Mouse (Mus musculus) liver, embryonic 11.5 days (tissue): ENCODE data around the gene Unc45a. TPM values are rescaled to one million over a fixed set of nuclear protein-coding genes. Genes with fewer than 3 reads are reported as not detected.

Experiments
- ATAC-seq: fragments of 200-750 bp; cut with Nextera tagmentation; replicated peaks from 2 replicates; pipeline ENCODE4 v1.8.0; 2017; ENCODE audit warnings: moderate number of reproducible peaks, mild to moderate bottlenecking, moderate TSS enrichment, moderate library complexity; ENCODE audit not compliant: low FRiP score
- DNase-seq: peaks from one replicate; pipeline ENCODE4 v3.0.0-alpha.2; 2017; ENCODE audit warnings: low spot score
- H3K27ac ChIP-seq: fragments of 300-500 bp; sonication (generic); 2 replicates; pipeline ENCODE4 v1.5.1; 2014; ENCODE audit warnings: mild to moderate bottlenecking, low read depth, low read length, control low read depth
- H3K27me3 ChIP-seq: fragments of 300-500 bp; sonication (generic); replicated peaks from 2 replicates; pipeline ENCODE4 v1.6.1; 2014; ENCODE audit warnings: low read length, mixed read lengths; ENCODE audit not compliant: control insufficient read depth, insufficient read depth
- H3K36me3 ChIP-seq: fragments of 300-500 bp; sonication (generic); 2 replicates; pipeline ENCODE4 v1.6.1; 2014; ENCODE audit warnings: mild to moderate bottlenecking, low read length, moderate library complexity, mixed read lengths; ENCODE audit not compliant: control insufficient read depth, insufficient read depth
- H3K4me1 ChIP-seq: fragments of 300-500 bp; sonication (generic); replicated peaks from 2 replicates; pipeline ENCODE4 v1.6.1; 2014; ENCODE audit warnings: low read length, mixed read lengths; ENCODE audit not compliant: control insufficient read depth, insufficient read depth
- H3K4me2 ChIP-seq: fragments of 300-500 bp; sonication (generic); 2 replicates; pipeline ENCODE4 v1.6.1; 2014; ENCODE audit warnings: mild to moderate bottlenecking, control low read depth, moderate library complexity
- H3K4me3 ChIP-seq: fragments of 300-500 bp; sonication (generic); 2 replicates; pipeline ENCODE4 v1.5.1; 2014; ENCODE audit warnings: low read depth, low read length, control low read depth
- H3K9ac ChIP-seq: fragments of 300-500 bp; sonication (generic); 2 replicates; pipeline ENCODE4 v1.6.1; 2014; ENCODE audit warnings: low read depth, low read length, control low read depth
- H3K9me3 ChIP-seq: fragments of 300-500 bp; sonication (generic); 2 replicates; pipeline ENCODE4 v1.6.1; 2016; ENCODE audit warnings: low read length, inconsistent platforms, mixed read lengths; ENCODE audit not compliant: control insufficient read depth
- WGBS: fragments of 180-500 bp; shearing (Covaris S2); extraction: QIAGEN DNeasy Blood & Tissue Kit; methylation state at CpG from one replicate; pipeline ENCODE4 v1.1.7; 2014; 5-methylcytosine and 5-hydroxymethylcytosine counted together
- polyA plus RNA-seq: library from polyadenylated mRNA; unstranded; fragments of >200 nt; fragmentation: Nextera tagmentation; extraction: Ambion mirVana; gene quantifications from 2 replicates; pipeline ENCODE4 v1.2.1, GENCODE M21; 2014

Gene Unc45a
- polyA plus RNA-seq, 1 experiment from 2014 or later: 24.0 TPM

GRCm38 (mm10) chr7:80276374-80276773 lies 64.4 kb downstream of the Unc45a start:
- Histone ChIP-seq H3K27ac (no peak overlapping the region), H3K36me3 (peaks cover 48% of the 10 kb centered on the region), H3K27me3 (no peaks in the 10 kb centered on the region), H3K4me1 (no peaks in the 10 kb centered on the region), H3K9me3 (peaks cover 4% of the 10 kb centered on the region; the same call in 1 of the 2 replicates), H3K4me3 (no peak overlapping the region), H3K4me2 (no peak overlapping the region), H3K9ac (no peak overlapping the region)
- WGBS: 72% methylated on average over 4 of the region's 4 CpGs
- no peak for ATAC-seq
- no peak for DNase-seq

Other genes with a start within 250 kb of the Unc45a start
- 259 and 268 TPM in 2 replicates for gene Idh2, start 225.6 kb downstream of the Unc45a start, polyA plus RNA-seq
- 11.7 and 12.9 TPM in 2 replicates for gene Sema4b, start 154.2 kb downstream of the Unc45a start, polyA plus RNA-seq
- gene Cib1, start 108.2 kb downstream of the Unc45a start, polyA plus RNA-seq: 113 and 114 TPM in 2 replicates
- gene Gdpgp1, start 108.1 kb downstream of the Unc45a start, polyA plus RNA-seq: 6.5 and 7.4 TPM in 2 replicates
- 0.52 and 1.6 TPM in 2 replicates for gene Ttll13, start 94.6 kb downstream of the Unc45a start, polyA plus RNA-seq
- gene Ngrn, start 79.8 kb downstream of the Unc45a start, polyA plus RNA-seq: 55.1 and 58.4 TPM in 2 replicates
- gene Vps33b, start 71.4 kb downstream of the Unc45a start, polyA plus RNA-seq: 20.8 and 24.4 TPM in 2 replicates
- gene Prc1, start 46.6 kb downstream of the Unc45a start, polyA plus RNA-seq: 148 and 178 TPM in 2 replicates
- gene Rccd1, start 16.6 kb downstream of the Unc45a start, polyA plus RNA-seq: 10.7 and 11.4 TPM in 2 replicates
- 9.7 and 10.5 TPM in 2 replicates for gene Hddc3, start 2.1 kb upstream of the Unc45a start, polyA plus RNA-seq
- 9.4 and 12.4 TPM in 2 replicates for gene Man2a2, start 30.4 kb upstream of the Unc45a start, polyA plus RNA-seq
- gene Fes, start 46.9 kb upstream of the Unc45a start, polyA plus RNA-seq: 15.2 and 16.4 TPM in 2 replicates
- 8.3 and 10.4 TPM in 2 replicates for gene Furin, start 64.4 kb upstream of the Unc45a start, polyA plus RNA-seq
- 54.8 and 58.3 TPM in 2 replicates for gene Blm, start 194.1 kb upstream of the Unc45a start, polyA plus RNA-seq